Mouse (Mus musculus) hindbrain, embryonic 16.5 days (tissue): Measurements from ENCODE around the gene Ccni. TPM values are rescaled to one million over a fixed set of nuclear protein-coding genes. Genes with fewer than 3 reads are reported as not detected.

Experiments
- ATAC-seq: fragments of 200-750 bp; cut with Nextera tagmentation; 2 replicates; pipeline ENCODE4 v1.8.0; 2017; ENCODE audit warnings: moderate TSS enrichment, moderate library complexity
- H3K27ac ChIP-seq: fragments of 300-500 bp; sonication (generic); 2 replicates; pipeline ENCODE4 v1.5.1; 2014; ENCODE audit warnings: low read depth, mild to moderate bottlenecking, control low read depth, low read length, moderate library complexity
- H3K27me3 ChIP-seq: fragments of 300-500 bp; sonication (generic); replicated peaks from 2 replicates; pipeline ENCODE4 v1.6.1; 2014; ENCODE audit warnings: low read length; ENCODE audit not compliant: control insufficient read depth, insufficient read depth
- H3K36me3 ChIP-seq: fragments of 300-500 bp; sonication (generic); 2 replicates; pipeline ENCODE4 v1.6.1; 2014; ENCODE audit warnings: mild to moderate bottlenecking, low read length, moderate library complexity, mixed read lengths; ENCODE audit not compliant: control insufficient read depth, insufficient read depth
- H3K4me1 ChIP-seq: fragments of 300-500 bp; sonication (generic); 2 replicates; pipeline ENCODE4 v1.6.1; 2014; ENCODE audit warnings: low read depth, low read length; ENCODE audit not compliant: control insufficient read depth, insufficient read depth
- H3K4me2 ChIP-seq: fragments of 300-500 bp; sonication (generic); 2 replicates; pipeline ENCODE4 v1.6.1; 2014; ENCODE audit warnings: mild to moderate bottlenecking, low read length, control low read depth, moderate library complexity
- H3K4me3 ChIP-seq: fragments of 300-500 bp; sonication (generic); 2 replicates; pipeline ENCODE4 v1.5.1; 2014; ENCODE audit warnings: mild to moderate bottlenecking, low read length, control low read depth, moderate library complexity
- H3K9ac ChIP-seq: fragments of 300-500 bp; sonication (generic); 2 replicates; pipeline ENCODE4 v1.6.1; 2014; ENCODE audit warnings: low read depth, mild to moderate bottlenecking, control low read depth, low read length, moderate library complexity
- H3K9me3 ChIP-seq: fragments of 300-500 bp; sonication (generic); 2 replicates; pipeline ENCODE4 v1.6.1; 2014; ENCODE audit warnings: mild to moderate bottlenecking, low read length, moderate library complexity; ENCODE audit not compliant: control insufficient read depth
- WGBS: fragments of 180-500 bp; shearing (Covaris S2); extraction: QIAGEN DNeasy Blood & Tissue Kit; methylation state at CpG from one replicate; pipeline ENCODE4 v1.1.7; 2014; 5-methylcytosine and 5-hydroxymethylcytosine counted together
- polyA plus RNA-seq: library from polyadenylated mRNA; unstranded; fragments of >200 nt; fragmentation: Nextera tagmentation; extraction: Ambion mirVana; gene quantifications from 2 replicates; pipeline ENCODE4 v1.2.1, GENCODE M21; 2015

The Ccni gene
- polyA plus RNA-seq, 1 experiment from 2014 or later: 118 TPM

DNA sequence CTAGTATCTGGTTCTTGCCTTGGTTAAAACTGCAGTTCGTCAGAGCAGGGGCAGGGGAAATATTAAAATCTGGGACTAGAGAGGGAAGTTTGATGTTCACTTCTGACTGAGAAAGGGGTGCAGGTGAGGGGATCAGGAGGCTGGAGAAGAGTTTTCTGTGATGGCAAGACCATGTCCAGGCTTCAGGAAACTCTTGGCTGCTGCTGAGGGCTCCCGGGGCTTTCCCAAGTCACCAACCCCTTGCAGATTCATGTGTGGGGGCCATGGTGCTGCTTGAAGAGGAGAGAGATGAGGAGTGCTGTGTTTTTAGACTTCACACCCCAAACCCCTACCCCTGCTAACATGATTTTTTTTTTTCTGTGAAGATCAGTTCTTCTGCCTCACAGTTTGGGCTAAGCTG is 28.3 kb upstream of the Ccni start:
- H3K27ac ChIP-seq: no peak overlapping the region
- no peaks in the 10 kb centered on the region for H3K27me3 ChIP-seq
- no peaks in the 10 kb centered on the region for H3K4me1 ChIP-seq
- H3K4me2 ChIP-seq: no peak overlapping the region
- H3K9me3 ChIP-seq: no peaks in the 10 kb centered on the region
- ATAC-seq: no peak
- 94% methylated on average over 2 of the region's 2 CpGs for WGBS
- H3K36me3 ChIP-seq: no peaks in the 10 kb centered on the region
- no peak overlapping the region for H3K9ac ChIP-seq
- no peak overlapping the region for H3K4me3 ChIP-seq

- Histone ChIP-seq H3K27ac (no peak overlapping the region), H3K4me1 (no peaks in the 10 kb centered on the region), H3K9ac (no peak overlapping the region), H3K4me3 (no peak overlapping the region), H3K9me3 (no peaks in the 10 kb centered on the region), H3K4me2 (no peak overlapping the region), H3K27me3 (no peaks in the 10 kb centered on the region), H3K36me3 (no peaks in the 10 kb centered on the region)
- WGBS: 73% methylated on average over 4 of the region's 4 CpGs
- ATAC-seq: no peak
These were observed 27.8 kb upstream of the Ccni start for GRCm38 (mm10) chr5:93234130-93234529.

DNA sequence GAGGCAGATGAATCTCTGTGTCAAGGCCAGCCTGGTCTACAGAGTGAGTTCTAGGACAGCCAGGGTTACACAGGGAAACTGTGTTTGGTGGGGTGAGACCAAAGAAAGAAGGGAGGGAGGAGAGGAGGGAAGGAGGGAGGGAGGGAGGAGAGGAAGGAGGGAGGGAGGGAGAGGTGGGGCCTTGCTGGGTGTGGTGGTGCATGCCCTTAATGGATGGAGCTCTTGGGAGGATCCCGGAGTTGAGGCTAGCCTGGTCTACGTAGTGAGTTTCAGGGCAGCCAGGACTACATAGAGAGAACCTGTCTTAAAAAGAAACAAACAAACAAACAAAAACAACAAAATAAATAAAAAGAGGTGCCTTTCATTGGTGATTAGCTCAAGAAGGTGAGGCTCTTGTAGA is 26.5 kb upstream of the Ccni start:
- Histone ChIP-seq H3K9ac (no peak overlapping the region), H3K27ac (no peak overlapping the region), H3K36me3 (no peaks in the 10 kb centered on the region), H3K9me3 (no peaks in the 10 kb centered on the region), H3K4me1 (no peaks in the 10 kb centered on the region), H3K4me3 (no peak overlapping the region), H3K27me3 (no peaks in the 10 kb centered on the region), H3K4me2 (no peak overlapping the region)
- no peak for ATAC-seq
- 92% methylated on average over 2 of the region's 2 CpGs for WGBS

DNA sequence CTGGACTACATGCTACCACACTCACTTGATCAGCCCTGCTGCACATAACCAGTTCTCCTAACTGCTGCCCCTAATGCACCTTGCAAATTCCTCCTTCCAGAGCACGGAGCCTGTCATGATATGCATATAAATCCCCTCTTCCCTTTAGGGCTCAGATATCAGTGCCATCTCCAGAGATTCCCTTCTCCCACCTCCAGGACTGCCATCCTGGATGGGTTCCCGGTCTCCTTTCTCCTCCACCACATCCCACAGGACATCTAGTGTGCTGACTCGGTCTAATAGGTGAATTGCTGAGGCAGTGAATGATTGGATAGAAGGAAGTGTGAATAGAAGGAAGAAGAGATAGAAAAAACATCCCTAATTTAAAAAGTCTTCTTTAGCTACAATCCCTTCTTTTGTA is 25.4 kb upstream of the Ccni start:
- H3K27me3 ChIP-seq: no peaks in the 10 kb centered on the region
- H3K9ac ChIP-seq: no peak overlapping the region
- no peak overlapping the region for H3K4me2 ChIP-seq
- H3K4me1 ChIP-seq: no peaks in the 10 kb centered on the region
- no peaks in the 10 kb centered on the region for H3K36me3 ChIP-seq
- H3K27ac ChIP-seq: no peak overlapping the region
- no peak overlapping the region for H3K4me3 ChIP-seq
- 69% methylated on average over 3 of the region's 3 CpGs for WGBS
- no peaks in the 10 kb centered on the region for H3K9me3 ChIP-seq
- no peak for ATAC-seq

- Histone ChIP-seq H3K27me3 (no peaks in the 10 kb centered on the region), H3K9ac (no peak overlapping the region), H3K4me2 (no peak overlapping the region), H3K4me1 (no peaks in the 10 kb centered on the region), H3K4me3 (no peak overlapping the region), H3K27ac (no peak overlapping the region), H3K9me3 (no peaks in the 10 kb centered on the region), H3K36me3 (no peaks in the 10 kb centered on the region)
- WGBS: 89% methylated on average over 2 of the region's 2 CpGs
- no peak for ATAC-seq
These were observed 23.2 kb upstream of the Ccni start for GRCm38 (mm10) chr5:93229527-93229926.

DNA sequence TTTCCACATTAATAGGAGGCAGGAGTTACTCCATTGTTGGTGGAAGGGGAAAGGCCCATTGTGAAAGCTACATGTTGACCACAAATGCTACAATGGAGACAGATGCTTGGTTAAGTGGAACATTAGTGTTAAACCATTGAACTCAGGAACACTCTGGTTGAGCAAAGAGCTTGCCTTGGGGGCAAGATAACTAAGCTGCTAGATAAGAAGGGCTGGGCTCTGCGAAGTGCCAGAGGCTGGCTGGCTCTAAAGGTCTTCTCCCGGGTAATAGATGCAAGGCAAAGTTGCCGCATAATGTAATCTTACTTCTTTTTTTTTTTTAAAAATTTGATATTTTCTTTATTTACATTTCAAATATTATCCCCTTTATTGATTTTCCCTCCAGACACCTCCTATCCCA is 20.9 kb upstream of the Ccni start:
- H3K4me1 ChIP-seq: no peaks in the 10 kb centered on the region
- H3K27ac ChIP-seq: no peak overlapping the region
- no peak for ATAC-seq
- no peaks in the 10 kb centered on the region for H3K9me3 ChIP-seq
- 95% methylated on average over 3 of the region's 3 CpGs for WGBS
- H3K4me2 ChIP-seq: no peak overlapping the region
- no peak overlapping the region for H3K4me3 ChIP-seq
- H3K27me3 ChIP-seq: no peaks in the 10 kb centered on the region
- no peaks in the 10 kb centered on the region for H3K36me3 ChIP-seq
- no peak overlapping the region for H3K9ac ChIP-seq

GRCm38 (mm10) chr5:93224549-93224948 is 18.3 kb upstream of the Ccni start:
- Histone ChIP-seq H3K4me1 (no peaks in the 10 kb centered on the region), H3K9ac (no peak overlapping the region), H3K36me3 (no peaks in the 10 kb centered on the region), H3K4me3 (no peak overlapping the region), H3K27ac (no peak overlapping the region), H3K9me3 (no peaks in the 10 kb centered on the region), H3K4me2 (no peak overlapping the region), H3K27me3 (no peaks in the 10 kb centered on the region)
- ATAC-seq: no peak
- WGBS: 90% methylated on average over 2 of the region's 2 CpGs

DNA sequence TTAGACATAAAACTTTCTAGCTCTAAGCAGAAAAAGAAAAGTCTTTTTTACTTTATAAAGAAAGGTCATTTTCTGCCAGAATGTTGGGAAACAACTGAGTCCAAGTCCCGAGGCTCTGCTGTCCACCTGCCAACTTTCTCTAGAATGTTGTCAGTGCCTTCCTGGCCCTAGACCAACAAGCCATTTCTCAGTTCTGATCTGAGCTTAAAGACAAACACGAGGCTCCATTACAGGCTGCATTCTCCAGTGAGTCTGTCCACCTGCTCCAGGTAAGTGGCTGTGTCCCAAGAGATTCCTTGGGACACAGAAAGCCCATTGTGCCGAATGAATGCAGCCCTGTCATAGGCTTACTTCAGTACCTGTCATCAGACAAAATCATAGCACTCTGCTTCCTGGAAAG is 15.4 kb upstream of the Ccni start:
- Histone ChIP-seq H3K4me3 (no peak overlapping the region), H3K9ac (no peak overlapping the region), H3K27me3 (no peaks in the 10 kb centered on the region), H3K27ac (no peak overlapping the region), H3K4me1 (no peaks in the 10 kb centered on the region), H3K4me2 (no peak overlapping the region), H3K36me3 (no peaks in the 10 kb centered on the region), H3K9me3 (no peaks in the 10 kb centered on the region)
- 64% methylated on average over 3 of the region's 3 CpGs for WGBS
- ATAC-seq: no peak

GRCm38 (mm10) chr5:93218375-93218774 is 12.1 kb upstream of the Ccni start:
- H3K27me3 ChIP-seq: no peaks in the 10 kb centered on the region
- WGBS: 92% methylated on average over 3 of the region's 3 CpGs

GRCm38 (mm10) chr5:93207555-93207954 is 1.3 kb upstream of the Ccni start:
- no peaks in the 10 kb centered on the region for H3K27me3 ChIP-seq
- H3K9me3 ChIP-seq: no peaks in the 10 kb centered on the region
- ATAC-seq: no peak
- H3K9ac ChIP-seq: no peak overlapping the region
- H3K27ac ChIP-seq: no peak overlapping the region; the same call in 1 of the 2 replicates
- WGBS: 86% methylated on average over 1 of the region's 1 CpGs
- peaks cover 12% of the 10 kb centered on the region for H3K4me1 ChIP-seq
- no peak overlapping the region; the same call in 1 of the 2 replicates for H3K4me2 ChIP-seq
- no peaks in the 10 kb centered on the region for H3K36me3 ChIP-seq
- no peak overlapping the region for H3K4me3 ChIP-seq

More at GRCm38 (mm10) chr5:93218375-93218774, 12.1 kb upstream of the Ccni start:
- Histone ChIP-seq H3K27ac (no peak overlapping the region), H3K9ac (no peak overlapping the region), H3K4me2 (no peak overlapping the region), H3K36me3 (no peaks in the 10 kb centered on the region), H3K4me3 (no peak overlapping the region), H3K4me1 (no peaks in the 10 kb centered on the region), H3K9me3 (no peaks in the 10 kb centered on the region)
- no peak for ATAC-seq
